Mouse (Mus musculus): ENCODE results near the gene Tspan14. TPM values are rescaled to one million over a fixed set of nuclear protein-coding genes. Genes with fewer than 3 reads are reported as not detected.

Gene Tspan14
- polyA plus RNA-seq, 1 experiment from 2014 or later: 61.1 TPM

Other genes with a start within 250 kb of the Tspan14 start
- 0.56 and 1.2 TPM in 2 replicates for gene Sh2d4b, start 73.5 kb downstream of the Tspan14 start, polyA plus RNA-seq (2015; fragmentation: Nextera tagmentation; extraction: Ambion mirVana)
- 92.1 and 107 TPM in 2 replicates for gene Fam213a, start 47.0 kb upstream of the Tspan14 start, polyA plus RNA-seq (2015; fragmentation: Nextera tagmentation; extraction: Ambion mirVana)
- 1.0 and 1.5 TPM in 2 replicates for gene Dydc2, start 102.4 kb upstream of the Tspan14 start, polyA plus RNA-seq (2015; fragmentation: Nextera tagmentation; extraction: Ambion mirVana)
- gene Dydc1, start 106.1 kb upstream of the Tspan14 start, polyA plus RNA-seq (2015; fragmentation: Nextera tagmentation; extraction: Ambion mirVana): not detected in 2 replicates
- gene Mat1a, start 138.2 kb upstream of the Tspan14 start, polyA plus RNA-seq (2015; fragmentation: Nextera tagmentation; extraction: Ambion mirVana): not detected in 2 replicates
- not detected in 2 replicates for gene Sftpa1, start 165.0 kb upstream of the Tspan14 start, polyA plus RNA-seq (2015; fragmentation: Nextera tagmentation; extraction: Ambion mirVana)
- not detected in 2 replicates for gene Mbl1, start 184.7 kb upstream of the Tspan14 start, polyA plus RNA-seq (2015; fragmentation: Nextera tagmentation; extraction: Ambion mirVana)
- not detected in 2 replicates for gene Sftpd, start 218.3 kb upstream of the Tspan14 start, polyA plus RNA-seq (2015; fragmentation: Nextera tagmentation; extraction: Ambion mirVana)

Data from hindbrain, embryonic 15.5 days (tissue).